Mouse (Mus musculus): ENCODE results near the gene Cfap69. TPM values are rescaled to one million over a fixed set of nuclear protein-coding genes. Genes with fewer than 3 reads are reported as not detected.

The Cfap69 gene
- total RNA-seq, 1 experiment from 2014 or later = 9.7 TPM

Other genes with a start within 250 kb of the Cfap69 start
- 8.5 and 9.4 TPM in 2 replicates for gene Cdk14, start 243.9 kb downstream of the Cfap69 start, total RNA-seq (2021)
- gene 1700015F17Rik, start 185.1 kb downstream of the Cfap69 start, total RNA-seq (2021) = not detected in 2 replicates
- gene Cldn12, start 149.3 kb downstream of the Cfap69 start, total RNA-seq (2021) = 18.6 and 25.2 TPM in 2 replicates
- gene Gtpbp10, start 104.7 kb downstream of the Cfap69 start, total RNA-seq (2021) = 15.0 and 17.2 TPM in 2 replicates
- gene Gm8773, start 90.4 kb downstream of the Cfap69 start, total RNA-seq (2021) = not detected in 2 replicates
- 37.9 and 39.0 TPM in 2 replicates for gene Steap2, start 30.3 kb upstream of the Cfap69 start, total RNA-seq (2021)
- 23.4 and 27.8 TPM in 2 replicates for gene Steap1, start 85.1 kb upstream of the Cfap69 start, total RNA-seq (2021)